Comparison of ENCODE assay signal across 8 mouse cellular contexts in the genomic region with DNA sequence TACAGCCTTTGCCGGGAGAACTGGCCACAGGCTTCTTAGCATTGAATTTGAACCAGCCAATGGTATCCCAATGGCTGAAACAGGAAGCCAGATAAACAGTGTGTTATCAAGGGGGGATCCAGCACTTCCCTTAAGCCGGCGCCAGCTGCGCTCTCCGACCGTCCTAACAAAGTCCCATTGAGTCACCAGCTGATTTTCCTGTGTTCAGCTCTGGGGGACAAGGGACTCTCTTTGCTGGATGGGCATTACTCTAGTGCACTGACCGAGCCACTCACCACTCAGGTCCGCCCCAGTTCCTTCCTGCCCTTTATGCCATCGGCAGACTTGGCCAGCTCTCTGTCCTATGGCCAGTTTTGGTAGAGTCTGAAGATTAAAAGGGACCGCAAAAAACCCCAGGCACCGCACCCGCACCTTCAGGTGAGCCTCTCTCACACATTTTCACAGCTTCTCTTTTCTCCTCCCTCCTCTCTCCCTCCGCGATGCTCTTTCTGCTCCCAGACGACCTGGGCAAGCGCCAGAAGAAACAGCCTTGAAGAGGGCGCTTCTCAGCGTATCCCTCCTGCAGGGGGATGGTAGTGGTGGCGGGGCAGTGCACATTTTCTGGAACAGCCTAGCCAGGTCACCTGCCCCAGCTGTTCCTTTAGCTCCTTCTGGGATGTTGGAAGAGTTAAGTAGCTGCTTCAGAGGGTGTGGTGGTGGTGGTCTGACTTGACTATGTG. TPM values are rescaled to one million over a fixed set of nuclear protein-coding genes. Genes with fewer than 3 reads are reported as not detected.
DNase-seq lines count a peak whose midpoint lies in the region; ATAC-seq lines count a peak whose summit lies in the region.

No protein-coding gene starts in this region.

- peak overlapping the region; percentile 65 for H3K4me3 ChIP-seq in embryonic facial prominence, embryonic 13.5 days
- H3K4me3 ChIP-seq in limb, embryonic 13.5 days: peak overlapping the region; percentile 72
- H3K4me3 ChIP-seq in midbrain, embryonic 11.5 days (ENCODE audit: low read depth, low read length): peak overlapping the region; percentile 61

- 0 out of 2 replicates have a peak overlapping the region, but pooled peaks have one; percentile 44 for H3K27ac ChIP-seq in embryonic facial prominence, embryonic 13.5 days
- 0 out of 2 replicates have a peak overlapping the region, but pooled peaks have one; percentile 22 for H3K27ac ChIP-seq in limb, embryonic 13.5 days
- no peak overlapping the region for H3K27ac ChIP-seq in midbrain, embryonic 11.5 days (ENCODE audit: low read depth, low read length)

- H3K4me2 ChIP-seq in embryonic facial prominence, embryonic 13.5 days: peak overlapping the region; percentile 86
- peak overlapping the region; percentile 92 for H3K4me2 ChIP-seq in limb, embryonic 13.5 days (replicated peaks)
- peak overlapping the region; percentile 97 for H3K4me2 ChIP-seq in midbrain, embryonic 11.5 days

- intact Hi-C loops in heart, postnatal 36 days (cut with DNase I): loop anchor here (1.0 kb wide), 1 partner anchor 12 kb away; no protein-coding TSS in a partner anchor

- H3K9me3 ChIP-seq in embryonic facial prominence, embryonic 13.5 days: no peaks in the 10 kb centered on the region
- H3K9me3 ChIP-seq in limb, embryonic 13.5 days: no peaks in the 10 kb centered on the region
- H3K9me3 ChIP-seq in midbrain, embryonic 11.5 days (ENCODE audit: control insufficient read depth, low read length): no peaks in the 10 kb centered on the region

- peak; percentile 57 to 67 for DNase-seq in right cerebral cortex, postnatal 10 days (ENCODE audit: low spot score in 2 of 2)
- DNase-seq in right cerebral cortex, postnatal 25 days: no peak
- peak; percentile 60 to 71 for DNase-seq in heart, postnatal 36 days
- peak; percentile 96 for DNase-seq in midbrain, embryonic 11.5 days (ENCODE audit: low spot score, missing footprints)
- DNase-seq in layer of hippocampus, postnatal 10 days (ENCODE audit: low spot score in 2 of 2): no peak
- DNase-seq in layer of hippocampus, postnatal 25 days (ENCODE audit: extremely low spot score in 1 of 2, low spot score in 1 of 2): no peak

- peaks cover 30% of the 10 kb centered on the region for H3K27me3 ChIP-seq in embryonic facial prominence, embryonic 13.5 days
- H3K27me3 ChIP-seq in limb, embryonic 13.5 days: peaks cover 16% of the 10 kb centered on the region
- H3K27me3 ChIP-seq in midbrain, embryonic 11.5 days (ENCODE audit: control insufficient read depth, insufficient read depth, low read length): peaks cover 40% of the 10 kb centered on the region

- H3K4me1 ChIP-seq in embryonic facial prominence, embryonic 13.5 days: peaks cover 33% of the 10 kb centered on the region
- H3K4me1 ChIP-seq in limb, embryonic 13.5 days: peaks cover 35% of the 10 kb centered on the region
- H3K4me1 ChIP-seq in midbrain, embryonic 11.5 days (ENCODE audit: control insufficient read depth, insufficient read depth, low read length): peaks cover 3% of the 10 kb centered on the region

- ATAC-seq in embryonic facial prominence, embryonic 13.5 days (ENCODE audit: insufficient number of reproducible peaks, insufficient read depth, low FRiP score, low TSS enrichment, low read depth): no peak; the same call in 1 of the 2 replicates
- no peak for ATAC-seq in limb, embryonic 13.5 days (ENCODE audit: low FRiP score, low read depth)
- 0 out of 2 replicates have a peak, but pooled peaks have one; percentile 22 for ATAC-seq in midbrain, embryonic 11.5 days (ENCODE audit: low FRiP score)

- 1% methylated on average over 19 of the region's 19 CpGs for WGBS in embryonic facial prominence, embryonic 13.5 days
- under 1% methylated on average over 19 of the region's 19 CpGs for WGBS in limb, embryonic 13.5 days
- WGBS in midbrain, embryonic 11.5 days: under 1% methylated on average over 19 of the region's 19 CpGs

- H3K36me3 ChIP-seq in embryonic facial prominence, embryonic 13.5 days: no peaks in the 10 kb centered on the region
- no peaks in the 10 kb centered on the region for H3K36me3 ChIP-seq in limb, embryonic 13.5 days
- H3K36me3 ChIP-seq in midbrain, embryonic 11.5 days (ENCODE audit: control insufficient read depth, insufficient read depth, low read length): no peaks in the 10 kb centered on the region

- peak overlapping the region; percentile 79 for H3K9ac ChIP-seq in embryonic facial prominence, embryonic 13.5 days
- peak overlapping the region; percentile 88 for H3K9ac ChIP-seq in limb, embryonic 13.5 days
- H3K9ac ChIP-seq in midbrain, embryonic 11.5 days (ENCODE audit: low read length): peak overlapping the region; percentile 62

RNA-seq across cellular contexts. Expression of gene Csrp1, which starts 32.9 kb away (rescaled TPM):
- 77.0 and 79.3 TPM in 2 replicates for polyA plus RNA-seq in embryonic facial prominence, embryonic 13.5 days (2015; fragmentation: Nextera tagmentation; extraction: Ambion mirVana)
- 10 to 100 TPM; 46.5 to 52.8 TPM for total RNA-seq in heart, postnatal 36 days (2021)
- polyA plus RNA-seq in limb, embryonic 13.5 days (2015; fragmentation: Nextera tagmentation; extraction: Ambion mirVana): 74.0 and 77.5 TPM in 2 replicates
- 33.2 and 34.1 TPM in 2 replicates for polyA plus RNA-seq in midbrain, embryonic 11.5 days (2014; fragmentation: Nextera tagmentation; extraction: Ambion mirVana)
- total RNA-seq in layer of hippocampus, postnatal 10 days (2021): 10 to 100 TPM; 82.2 to 91.4 TPM
- 100 to 1,000 TPM; 197 to 219 TPM for total RNA-seq in layer of hippocampus, postnatal 25 days (2021)

Comparison
In these comparisons a context has a peak if more than half of its experiments do, and no peak if none do; other contexts are left out.
1. DNase-seq: peak in right cerebral cortex, postnatal 10 days (2 of 2), heart, postnatal 36 days (2 of 2) and midbrain, embryonic 11.5 days (single experiment); none in right cerebral cortex, postnatal 25 days (single experiment), layer of hippocampus, postnatal 10 days (0 of 2) and layer of hippocampus, postnatal 25 days (0 of 2).
2. Peak in every context shown above with its lines, with median percentiles within 50 percentile points of each other: H3K4me2 ChIP-seq, H3K4me3 ChIP-seq and H3K9ac ChIP-seq.